Mouse (Mus musculus) myocyte (in vitro differentiated cells): ENCODE measurements around the gene Npas2. TPM values are rescaled to one million over a fixed set of nuclear protein-coding genes. Genes with fewer than 3 reads are reported as not detected.

ENCODE experiments used
- H3K27me3 ChIP-seq: one replicate; pipeline ENCODE4 v1.6.1; 2011; ENCODE audit not compliant: control insufficient read depth, insufficient read depth, insufficient read length
- H3K36me3 ChIP-seq: one replicate; pipeline ENCODE4 v1.6.1; 2011; ENCODE audit not compliant: control insufficient read depth, insufficient read depth
- H3K4me2 ChIP-seq: one replicate; pipeline ENCODE4 v1.6.1; 2011; ENCODE audit warnings: low read depth, control low read depth
- H3K4me3 ChIP-seq: one replicate; pipeline ENCODE4 v1.5.1; 2011; ENCODE audit warnings: mild to moderate bottlenecking, control low read depth, moderate library complexity
- H3K79me2 ChIP-seq: one replicate; pipeline ENCODE4 v1.6.1; 2011; ENCODE audit not compliant: control insufficient read depth, insufficient read depth
- H3ac ChIP-seq: one replicate; pipeline ENCODE4 v1.6.1; 2011; ENCODE audit not compliant: control insufficient read depth, insufficient read length
- CEBPB ChIP-seq: IDR thresholded peaks from 2 replicates; pipeline ENCODE4 v1.6.1; 2011; ENCODE audit warnings: mild to moderate bottlenecking, moderate library complexity; ENCODE audit not compliant: poor library complexity, insufficient read depth, severe bottlenecking
- E2F4 ChIP-seq: IDR thresholded peaks from one replicate; pipeline ENCODE4 v1.6.1; 2011; ENCODE audit warnings: mild to moderate bottlenecking, control low read depth, moderate library complexity; ENCODE audit not compliant: insufficient read depth
- MAX ChIP-seq: IDR thresholded peaks from one replicate; pipeline ENCODE4 v1.6.1; 2011; ENCODE audit warnings: low read depth, mild to moderate bottlenecking, control low read depth
- MYOD1 ChIP-seq, 3 experiments: IDR thresholded peaks; one replicate each; pipeline ENCODE4 v1.6.1; 2011; ENCODE audit warnings: control low read depth in 2 of 3, low read depth in 2 of 3, mild to moderate bottlenecking in 2 of 3, moderate library complexity in 1 of 3; ENCODE audit not compliant: insufficient read length in 2 of 3, control insufficient read depth in 1 of 3
- MYOG ChIP-seq, 3 experiments: IDR thresholded peaks; one replicate each; pipeline ENCODE4 v1.6.1; 2011; ENCODE audit warnings: control low read depth in 2 of 3, low read depth in 2 of 3, mild to moderate bottlenecking in 2 of 3; ENCODE audit not compliant: insufficient read length in 2 of 3, control insufficient read depth in 1 of 3, insufficient read depth in 1 of 3
- POLR2A ChIP-seq: IDR thresholded peaks from one replicate; pipeline ENCODE4 v1.6.1; 2011; ENCODE audit warnings: low read depth, mild to moderate bottlenecking, control low read depth, moderate library complexity; ENCODE audit not compliant: insufficient read length
- POLR2AphosphoS2 ChIP-seq: IDR thresholded peaks from one replicate; pipeline ENCODE4 v1.6.1; 2011; ENCODE audit warnings: low read depth, control low read depth; ENCODE audit not compliant: insufficient read length
- REST ChIP-seq: IDR thresholded peaks from one replicate; pipeline ENCODE4 v1.6.1; 2011; ENCODE audit warnings: mild to moderate bottlenecking, control low read depth, moderate library complexity; ENCODE audit not compliant: insufficient read depth, insufficient read length
- SRF ChIP-seq: IDR thresholded peaks from one replicate; pipeline ENCODE4 v1.6.1; 2011; ENCODE audit warnings: low read depth; ENCODE audit not compliant: control insufficient read depth, insufficient read length
- TCF12 ChIP-seq: IDR thresholded peaks from one replicate; pipeline ENCODE4 v1.6.1; 2011; ENCODE audit warnings: mild to moderate bottlenecking, control low read depth; ENCODE audit not compliant: poor library complexity, insufficient read depth, severe bottlenecking
- TCF3 ChIP-seq: IDR thresholded peaks from one replicate; pipeline ENCODE4 v1.6.1; 2011; ENCODE audit warnings: low read depth, control low read depth; ENCODE audit not compliant: insufficient read length
- USF1 ChIP-seq: IDR thresholded peaks from one replicate; pipeline ENCODE4 v1.6.1; 2011; ENCODE audit warnings: low read depth, mild to moderate bottlenecking, control low read depth, moderate library complexity
- polyA plus RNA-seq: library from polyadenylated mRNA; unstranded; fragments of >200 nt; fragmentation: generic; extraction: Trizol; gene quantifications from one replicate; pipeline ENCODE4 v1.2.1, GENCODE M21; 2012; ENCODE audit warnings: missing spikeins

The Npas2 gene
- polyA plus RNA-seq, 1 experiment: 0.01 TPM

- Histone ChIP-seq H3K36me3 (no peaks in the 10 kb centered on the region), H3K79me2 (no peaks in the 10 kb centered on the region), H3K4me3 (no peak overlapping the region), H3K4me2 (no peak overlapping the region), H3K27me3 (no peaks in the 10 kb centered on the region), H3ac (no peak overlapping the region)
- no peak for TF ChIP-seq USF1
- TF ChIP-seq MYOG (IDR thresholded peaks at IDR 0.05; ENCODE audit: control insufficient read depth in 1 of 3, insufficient read depth in 1 of 3, insufficient read length in 2 of 3, low read depth in 2 of 3): no peak
- TF ChIP-seq TCF3: no peak
- TF ChIP-seq REST: no peak
- TF ChIP-seq MYOD1 (IDR thresholded peaks at IDR 0.05; ENCODE audit: control insufficient read depth in 1 of 3, insufficient read length in 2 of 3, low read depth in 2 of 3): no peak
- TF ChIP-seq POLR2A: no peak
- no peak for TF ChIP-seq CEBPB
- TF ChIP-seq POLR2AphosphoS2: no peak
- TF ChIP-seq SRF: no peak
- no peak for TF ChIP-seq TCF12
- TF ChIP-seq E2F4: no peak
- TF ChIP-seq MAX: no peak
Measured at GRCm38 (mm10) chr1:39325228-39325627, 131.7 kb downstream of the Npas2 start.

DNA sequence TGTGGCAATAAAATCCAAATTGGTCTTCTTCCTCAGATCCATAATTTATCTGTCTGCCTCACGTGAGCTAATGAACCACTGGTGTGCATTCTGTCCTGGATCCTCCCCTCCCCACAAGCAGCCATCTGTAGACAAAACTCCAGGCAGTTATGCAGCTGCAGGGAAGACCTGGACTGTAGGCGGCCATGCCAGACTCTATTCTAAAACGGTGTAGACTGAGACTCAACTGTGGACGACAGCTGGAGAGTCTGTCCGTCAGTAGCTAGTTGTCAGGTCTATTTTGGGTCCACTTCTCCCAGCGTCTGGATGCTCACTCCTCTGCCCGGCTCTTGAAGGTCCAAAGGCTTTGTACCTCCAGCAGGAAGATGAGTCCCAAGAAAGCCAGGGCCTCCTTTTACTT, 134.0 kb downstream of the Npas2 start:
- no peak overlapping the region for H3K4me2 ChIP-seq
- peak in 1 of 3 experiments; percentile 7 for TF ChIP-seq MYOG (IDR thresholded peaks at IDR 0.05; ENCODE audit: control insufficient read depth in 1 of 3, insufficient read depth in 1 of 3, insufficient read length in 2 of 3, low read depth in 2 of 3)
- no peak for TF ChIP-seq TCF3
- TF ChIP-seq MYOD1 (IDR thresholded peaks at IDR 0.05; ENCODE audit: control insufficient read depth in 1 of 3, insufficient read length in 2 of 3, low read depth in 2 of 3): peak; percentile 45 to 78 (median 69)
- H3K4me3 ChIP-seq: no peak overlapping the region
- no peaks in the 10 kb centered on the region for H3K27me3 ChIP-seq
- H3ac ChIP-seq: no peak overlapping the region
- no peaks in the 10 kb centered on the region for H3K79me2 ChIP-seq
- H3K36me3 ChIP-seq: no peaks in the 10 kb centered on the region

DNA sequence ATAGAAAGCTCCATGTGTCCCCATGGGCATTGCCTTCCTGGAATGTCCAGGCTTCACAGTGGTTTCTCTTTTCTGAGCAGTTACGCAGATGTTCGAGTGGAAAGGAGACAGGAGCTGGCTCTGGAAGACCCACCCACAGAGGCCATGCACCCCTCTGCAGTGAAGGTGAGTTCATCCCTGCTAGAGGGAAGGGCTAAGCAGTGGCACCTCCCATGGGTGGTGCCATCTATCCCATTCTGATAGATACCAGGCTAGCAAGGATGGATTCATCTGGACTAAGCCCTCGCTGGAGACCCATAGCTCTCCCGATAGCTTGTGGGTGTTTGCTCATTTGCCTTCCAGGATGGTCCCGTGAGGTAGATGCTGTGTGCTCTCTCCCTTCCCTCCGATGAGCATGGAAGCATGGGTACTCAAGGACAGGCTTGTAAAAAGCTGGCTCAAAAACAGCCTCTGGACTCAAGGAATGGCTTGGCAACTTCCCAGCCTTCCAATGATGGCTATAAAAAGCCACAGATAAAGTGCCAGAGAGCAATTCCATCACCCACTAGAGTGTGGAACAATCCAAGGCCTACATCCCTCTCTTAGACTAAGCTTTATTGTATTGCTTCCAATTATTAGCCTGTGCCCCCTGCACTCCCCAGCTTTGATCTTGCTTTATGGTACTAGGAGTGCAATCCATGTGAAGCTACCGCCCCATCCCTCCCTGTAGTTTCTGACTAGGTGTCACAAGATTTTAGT, 137.5 kb downstream of the Npas2 start:
- no peak overlapping the region for H3ac ChIP-seq
- no peaks in the 10 kb centered on the region for H3K79me2 ChIP-seq
- H3K4me2 ChIP-seq: no peak overlapping the region
- TF ChIP-seq POLR2AphosphoS2 (no peak), CEBPB (no peak), MYOG (IDR thresholded peaks at IDR 0.05; ENCODE audit: control insufficient read depth in 1 of 3, insufficient read depth in 1 of 3, insufficient read length in 2 of 3, low read depth in 2 of 3) (no peak), REST (no peak), POLR2A (no peak), USF1 (no peak), TCF12 (no peak), MYOD1 (IDR thresholded peaks at IDR 0.05; ENCODE audit: control insufficient read depth in 1 of 3, insufficient read length in 2 of 3, low read depth in 2 of 3) (no peak), SRF (no peak), TCF3 (no peak), E2F4 (no peak), MAX (no peak)
- H3K36me3 ChIP-seq: no peaks in the 10 kb centered on the region
- no peak overlapping the region for H3K4me3 ChIP-seq
- peaks cover 8% of the 10 kb centered on the region for H3K27me3 ChIP-seq

DNA sequence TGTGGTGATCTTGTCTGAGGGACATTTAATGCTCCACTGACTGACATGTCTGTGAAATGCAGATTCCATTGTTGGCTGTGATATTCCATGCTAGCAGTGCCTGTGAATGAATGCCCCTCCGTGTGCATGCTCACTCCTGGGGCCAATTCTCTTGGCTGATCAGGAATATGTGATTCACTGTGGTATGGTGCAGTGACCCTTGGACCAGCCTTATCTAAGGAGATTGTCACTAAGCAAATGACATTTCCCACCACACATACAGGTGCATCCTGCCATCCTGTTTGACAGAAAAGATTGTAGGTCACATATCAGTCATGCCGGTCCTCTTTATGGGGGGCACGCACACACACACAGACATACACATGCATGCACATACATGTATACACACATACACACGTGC, 138.9 kb downstream of the Npas2 start:
- Histone ChIP-seq H3K4me3 (no peak overlapping the region), H3K4me2 (no peak overlapping the region), H3K27me3 (peaks cover 8% of the 10 kb centered on the region), H3K79me2 (no peaks in the 10 kb centered on the region), H3ac (no peak overlapping the region), H3K36me3 (no peaks in the 10 kb centered on the region)
- TF ChIP-seq TCF3 (no peak), E2F4 (no peak), MYOG (IDR thresholded peaks at IDR 0.05; ENCODE audit: control insufficient read depth in 1 of 3, insufficient read depth in 1 of 3, insufficient read length in 2 of 3, low read depth in 2 of 3) (no peak), TCF12 (no peak), USF1 (no peak)

- Histone ChIP-seq H3K79me2 (no peaks in the 10 kb centered on the region), H3K36me3 (no peaks in the 10 kb centered on the region), H3K4me2 (no peak overlapping the region), H3K27me3 (peaks cover 16% of the 10 kb centered on the region), H3K4me3 (no peak overlapping the region), H3ac (no peak overlapping the region)
- no peak for TF ChIP-seq MYOD1 (IDR thresholded peaks at IDR 0.05; ENCODE audit: control insufficient read depth in 1 of 3, insufficient read length in 2 of 3, low read depth in 2 of 3)
- TF ChIP-seq POLR2AphosphoS2: no peak
- TF ChIP-seq E2F4: no peak
- TF ChIP-seq REST: no peak
- no peak for TF ChIP-seq USF1
- TF ChIP-seq CEBPB: no peak
- no peak for TF ChIP-seq TCF12
- no peak for TF ChIP-seq MYOG (IDR thresholded peaks at IDR 0.05; ENCODE audit: control insufficient read depth in 1 of 3, insufficient read depth in 1 of 3, insufficient read length in 2 of 3, low read depth in 2 of 3)
- no peak for TF ChIP-seq SRF
- no peak for TF ChIP-seq POLR2A
- no peak for TF ChIP-seq MAX
- no peak for TF ChIP-seq TCF3
Measured at GRCm38 (mm10) chr1:39335561-39336196, 142.1 kb downstream of the Npas2 start.
